Mouse (Mus musculus) liver, adult 2 months (tissue): ENCODE data around the gene 5730522E02Rik.

Source experiments
- CTCF ChIP-seq: fragments of 200-500 bp; IDR thresholded peaks from 2 replicates; pipeline ENCODE4 v1.5.1; 2011; ENCODE audit warnings: low read depth, low read length, control low read depth
- POLR2A ChIP-seq: fragments of 200-500 bp; IDR thresholded peaks from 2 replicates; pipeline ENCODE4 v1.6.1; 2011; ENCODE audit warnings: low read length, control low read depth; ENCODE audit not compliant: insufficient read depth; ENCODE audit errors: extremely low read depth

DNA sequence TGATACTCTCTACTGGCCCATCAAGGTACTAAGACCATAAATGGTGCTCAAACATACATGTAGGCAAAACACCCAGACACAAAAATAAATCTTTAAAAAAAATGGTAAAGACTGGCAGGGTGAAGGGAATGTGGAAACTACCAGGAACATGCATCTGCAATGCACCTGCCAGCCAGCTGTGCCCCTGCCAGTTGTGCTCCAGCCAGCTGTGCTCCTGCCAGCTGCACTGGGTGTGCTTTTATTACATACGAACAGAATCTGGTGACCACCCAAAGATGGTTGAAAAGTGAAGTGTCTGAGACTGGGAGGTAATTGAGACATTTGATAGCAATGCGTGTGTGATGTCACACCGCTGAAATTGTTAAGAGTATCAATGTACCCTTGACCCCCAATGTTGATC is 98.4 kb downstream of the 5730522E02Rik start:
- TF ChIP-seq CTCF = no peak
- no peak for TF ChIP-seq POLR2A
